Mouse (Mus musculus): ENCODE data around the gene Racgap1.

DNA sequence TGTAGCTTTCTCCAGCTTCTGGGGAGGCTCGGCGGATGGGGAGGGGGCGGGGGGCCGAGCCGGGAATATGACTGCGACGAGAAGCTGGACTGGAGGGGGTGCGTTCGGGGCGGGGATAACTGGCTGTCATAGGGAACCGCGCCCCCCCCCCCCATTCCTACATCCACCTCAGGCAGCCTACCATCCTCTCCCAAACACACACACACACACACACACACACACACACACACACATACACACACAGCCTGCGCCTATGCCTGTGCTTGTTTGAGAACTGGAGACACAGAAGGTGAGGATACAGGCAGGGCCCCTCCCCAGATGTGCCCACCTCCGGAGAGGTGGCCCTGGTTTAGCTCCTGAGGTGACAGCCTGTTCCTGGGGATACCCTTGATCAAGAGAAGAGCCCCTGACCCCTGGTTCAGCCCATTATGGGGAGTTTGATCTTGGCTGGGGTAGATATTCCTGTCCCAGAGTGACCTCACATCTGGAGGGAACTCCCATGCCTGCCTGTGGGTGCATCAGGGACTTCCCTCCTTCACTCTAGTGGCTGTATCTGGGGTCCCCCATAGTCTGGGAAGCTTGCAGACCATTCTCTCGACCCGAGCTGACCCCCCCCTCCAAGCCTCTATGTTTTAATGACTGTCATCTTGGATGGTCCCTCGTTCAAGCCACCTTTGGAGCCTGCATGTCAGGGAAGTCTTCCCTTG, 19.7 kb upstream of the Racgap1 start:
- TF ChIP-seq EP300 (IDR thresholded peaks at IDR 0.05; ENCODE audit: low read depth) (no peak), CTCF (IDR thresholded peaks at IDR 0.05; ENCODE audit: low read depth) (no peak)

Measured in liver, postnatal 0 days (tissue).